Comparison of ENCODE assay signal across 30 mouse cellular contexts in genomic region chr17:57066908-57067307, GRCm38 (mm10). TPM values are rescaled to one million over a fixed set of nuclear protein-coding genes. Genes with fewer than 3 reads are reported as not detected.
DNase-seq lines count a peak whose midpoint lies in the region; ATAC-seq and TF ChIP-seq lines count a peak whose summit lies in the region.
"Had no signal": no experiment of that assay in that cellular context is flagged by ENCODE, and none has a peak within 500 bp of the region (broad histone marks: within the 10 kb centered on the region; RNA-seq: fewer than 3 reads in every experiment).

No protein-coding gene starts in this region.

- DNase-seq in liver: peak; percentile 32
- no peak for DNase-seq in liver, postnatal 0 days
- peak; percentile 27 for DNase-seq in c-Kit-positive CD71-positive TER-119-positive erythroid progenitor cells, embryonic 14.5 days (ENCODE audit: low spot score)
- DNase-seq in left cerebral cortex, adult 8-10 months (ENCODE audit: low spot score in 2 of 2): no peak
- DNase-seq in heart, postnatal 10 days: no peak
- no peak for DNase-seq in kidney, postnatal 4 days
- DNase-seq: adrenal gland, adult 2 months; adrenal gland, postnatal 10 days; adrenal gland, postnatal 25 days; B cell, adult 2 months; cerebellum, adult 11 months; cerebellum, adult 18-20 months; cerebellum, adult 8-10 months; cerebellum, adult 9-11 months; cerebellum, postnatal 14 days; cerebellum, postnatal 36 days; forebrain, postnatal 0 days had no signal

- TF ChIP-seq EP300 in liver, postnatal 0 days (IDR thresholded peaks at IDR 0.05; ENCODE audit: low read depth): no peak

- no peak overlapping the region for H3K27ac ChIP-seq in liver, postnatal 0 days (ENCODE audit: low read depth)
- H3K27ac ChIP-seq in liver, embryonic 12.5 days: no peak overlapping the region
- H3K27ac ChIP-seq: embryonic facial prominence, embryonic 10.5 days; embryonic facial prominence, embryonic 12.5 days; forebrain, embryonic 13.5 days; forebrain, embryonic 15.5 days had no signal

- 0 out of 2 replicates have a peak, but pooled peaks cover 7% of the 10 kb centered on the region for H3K36me3 ChIP-seq in liver, postnatal 0 days (replicated peaks; ENCODE audit: insufficient read depth, low read length)
- H3K36me3 ChIP-seq in liver, embryonic 12.5 days: no peaks in the 10 kb centered on the region
- H3K36me3 ChIP-seq: embryonic facial prominence, embryonic 10.5 days; embryonic facial prominence, embryonic 12.5 days; forebrain, embryonic 15.5 days had no signal

- intact Hi-C loops in heart, postnatal 10 days (cut with DNase I): no loop called here

- peaks cover 12% of the 10 kb centered on the region for H3K27me3 ChIP-seq in liver, postnatal 0 days (ENCODE audit: insufficient read depth, low read length)
- peaks cover 67% of the 10 kb centered on the region for H3K27me3 ChIP-seq in liver, embryonic 12.5 days (replicated peaks)
- H3K27me3 ChIP-seq: CH12.LX had no signal

- ATAC-seq in liver, postnatal 0 days: no peak
- ATAC-seq in liver, embryonic 12.5 days: no peak
- ATAC-seq in megakaryocyte-erythroid progenitor cell, adult 5-6 weeks (replicated peaks; ENCODE audit: low FRiP score, low TSS enrichment, poor library complexity, severe bottlenecking): peak; percentile 60
- ATAC-seq: CD4-positive, CD25-positive, alpha-beta regulatory T cell, adult 4 months; forebrain, embryonic 13.5 days; forebrain, embryonic 15.5 days; forebrain, postnatal 0 days had no signal

- no peak overlapping the region for H3K4me3 ChIP-seq in liver, postnatal 0 days (ENCODE audit: low read depth, low read length)
- H3K4me3 ChIP-seq in liver, embryonic 12.5 days: no peak overlapping the region
- H3K4me3 ChIP-seq: embryonic facial prominence, embryonic 10.5 days; embryonic facial prominence, embryonic 12.5 days; forebrain, embryonic 13.5 days; forebrain, embryonic 15.5 days had no signal

- peaks cover 2% of the 10 kb centered on the region; the same call in 1 of the 2 replicates for H3K4me1 ChIP-seq in liver, postnatal 0 days (ENCODE audit: insufficient read depth)
- H3K4me1 ChIP-seq in liver, embryonic 12.5 days: peaks cover 28% of the 10 kb centered on the region
- H3K4me1 ChIP-seq: embryonic facial prominence, embryonic 12.5 days had no signal

- no peak overlapping the region for H3K9ac ChIP-seq in liver, postnatal 0 days (replicated peaks)
- no peak overlapping the region for H3K9ac ChIP-seq in liver, embryonic 12.5 days
- H3K9ac ChIP-seq: embryonic facial prominence, embryonic 12.5 days; forebrain, embryonic 13.5 days; forebrain, embryonic 15.5 days; forebrain, postnatal 0 days had no signal

- no peak for TF ChIP-seq CTCF in liver, postnatal 0 days (IDR thresholded peaks at IDR 0.05; ENCODE audit: low read depth)

- no peaks in the 10 kb centered on the region for H3K9me3 ChIP-seq in liver, postnatal 0 days (ENCODE audit: low read length)
- H3K9me3 ChIP-seq in liver, embryonic 12.5 days (replicated peaks): no peaks in the 10 kb centered on the region
- H3K9me3 ChIP-seq: embryonic facial prominence, embryonic 10.5 days; embryonic facial prominence, embryonic 12.5 days; forebrain, embryonic 13.5 days; forebrain, embryonic 15.5 days; G1E had no signal

- 52% methylated on average over 5 of the region's 5 CpGs for WGBS in liver, postnatal 0 days (ENCODE audit: insufficient replicate concordance)
- WGBS in liver, embryonic 12.5 days (ENCODE audit: insufficient replicate concordance): 18% methylated on average over 5 of the region's 5 CpGs

- H3K4me2 ChIP-seq in liver, postnatal 0 days (ENCODE audit: low read depth, low read length): no peak overlapping the region
- peak overlapping the region; percentile 18; the same call in 1 of the 2 replicates for H3K4me2 ChIP-seq in liver, embryonic 12.5 days
- H3K4me2 ChIP-seq: embryonic facial prominence, embryonic 12.5 days; forebrain, embryonic 13.5 days; forebrain, embryonic 15.5 days had no signal

RNA-seq across cellular contexts. Expression of gene Slc25a23, which starts 7.2 kb away (rescaled TPM):
- 12.7 and 12.8 TPM in 2 replicates for polyA plus RNA-seq in liver, postnatal 0 days (2015; fragmentation: Nextera tagmentation; extraction: Ambion mirVana)
- polyA plus RNA-seq in liver, embryonic 12.5 days (2016; fragmentation: Nextera tagmentation; extraction: Ambion mirVana): 3.2 and 3.5 TPM in 2 replicates
- 17.9 and 21.2 TPM in 2 replicates for total RNA-seq in megakaryocyte-erythroid progenitor cell, adult 5-6 weeks (2014; fragmentation: Nextera tagmentation)
- total RNA-seq in megakaryocyte-erythroid progenitor cell, adult 5-6 weeks (2017): 3.0 and 6.2 TPM in 2 replicates
- 100 to 1,000 TPM; 313 to 347 (median 323) TPM for total RNA-seq in left cerebral cortex, adult 8-10 months (2022)
- total RNA-seq in heart, postnatal 10 days (2021): 10 to 100 TPM; 75.0 to 86.6 TPM

RNA-seq across cellular contexts. Expression of gene Crb3, which starts 8.0 kb away (rescaled TPM):
- 33.0 and 39.9 TPM in 2 replicates for polyA plus RNA-seq in liver, postnatal 0 days (2015; fragmentation: Nextera tagmentation; extraction: Ambion mirVana)
- 2.5 and 3.0 TPM in 2 replicates for polyA plus RNA-seq in liver, embryonic 12.5 days (2016; fragmentation: Nextera tagmentation; extraction: Ambion mirVana)
- total RNA-seq in megakaryocyte-erythroid progenitor cell, adult 5-6 weeks (2014; fragmentation: Nextera tagmentation): not detected in 2 replicates
- not detected in 2 replicates for total RNA-seq in megakaryocyte-erythroid progenitor cell, adult 5-6 weeks (2017)
- 1 to 10 TPM in 3 of 4 experiments, under 1 TPM in 1; 0.51 to 2.6 (median 1.7) TPM for total RNA-seq in left cerebral cortex, adult 8-10 months (2022)
- total RNA-seq in heart, postnatal 10 days (2021): under 1 TPM; 0.35 to 0.57 TPM

RNA-seq across cellular contexts. Expression of gene Dennd1c, which starts 11.4 kb away (rescaled TPM):
- polyA plus RNA-seq in liver, postnatal 0 days (2015; fragmentation: Nextera tagmentation; extraction: Ambion mirVana): 3.5 and 4.9 TPM in 2 replicates
- 1.8 and 2.2 TPM in 2 replicates for polyA plus RNA-seq in liver, embryonic 12.5 days (2016; fragmentation: Nextera tagmentation; extraction: Ambion mirVana)
- total RNA-seq in megakaryocyte-erythroid progenitor cell, adult 5-6 weeks (2014; fragmentation: Nextera tagmentation): 20.4 and 33.4 TPM in 2 replicates
- total RNA-seq in megakaryocyte-erythroid progenitor cell, adult 5-6 weeks (2017): 0.65 and 1.8 TPM in 2 replicates
- 1 to 10 TPM; 1.1 to 3.9 (median 2.5) TPM for total RNA-seq in left cerebral cortex, adult 8-10 months (2022)
- total RNA-seq in heart, postnatal 10 days (2021): 1 to 10 TPM; 1.3 to 2.3 TPM

RNA-seq across cellular contexts. Expression of gene Tubb4a, which starts 20.7 kb away (rescaled TPM):
- 0.23 and 0.30 TPM in 2 replicates for polyA plus RNA-seq in liver, postnatal 0 days (2015; fragmentation: Nextera tagmentation; extraction: Ambion mirVana)
- 1.1 and 1.4 TPM in 2 replicates for polyA plus RNA-seq in liver, embryonic 12.5 days (2016; fragmentation: Nextera tagmentation; extraction: Ambion mirVana)
- total RNA-seq in megakaryocyte-erythroid progenitor cell, adult 5-6 weeks (2014; fragmentation: Nextera tagmentation): not detected in 2 replicates
- 0.08 TPM in 1 of 2 replicates, not detected in the other for total RNA-seq in megakaryocyte-erythroid progenitor cell, adult 5-6 weeks (2017)
- 100 to 1,000 TPM; 607 to 698 (median 653) TPM for total RNA-seq in left cerebral cortex, adult 8-10 months (2022)
- total RNA-seq in heart, postnatal 10 days (2021): 1 to 10 TPM; 7.0 to 7.4 TPM
- total RNA-seq: common myeloid progenitor, adult 5-6 weeks had no signal

RNA-seq across cellular contexts. Expression of gene Slc25a41, which starts 25.5 kb away (rescaled TPM):
- not detected in 2 replicates for polyA plus RNA-seq in liver, postnatal 0 days (2015; fragmentation: Nextera tagmentation; extraction: Ambion mirVana)
- not detected in 2 replicates for polyA plus RNA-seq in liver, embryonic 12.5 days (2016; fragmentation: Nextera tagmentation; extraction: Ambion mirVana)
- not detected in 2 replicates for total RNA-seq in megakaryocyte-erythroid progenitor cell, adult 5-6 weeks (2014; fragmentation: Nextera tagmentation)
- total RNA-seq in megakaryocyte-erythroid progenitor cell, adult 5-6 weeks (2017): 0.91 TPM in 1 of 2 replicates, not detected in the other
- total RNA-seq in left cerebral cortex, adult 8-10 months (2022): under 1 TPM in 1 of 4 experiments, not detected in 3; 0.30 TPM
- total RNA-seq in heart, postnatal 10 days (2021): not detected
- total RNA-seq: adrenal gland, adult 2 months; adrenal gland, postnatal 10 days; adrenal gland, postnatal 25 days; adrenal gland, postnatal 4 days; CH12.LX; common myeloid progenitor, adult 5-6 weeks; forebrain, postnatal 0 days; G1E had no signal
- polyA plus RNA-seq: CD4-positive, CD25-positive, alpha-beta regulatory T cell, adult 4 months; embryonic facial prominence, embryonic 14.5 days; forebrain, embryonic 11.5 days; forebrain, embryonic 13.5 days; forebrain, embryonic 15.5 days; forebrain, postnatal 0 days; G1E had no signal

Comparison
In these comparisons a context has a peak if more than half of its experiments do, and no peak if none do; other contexts are left out.
1. DNase-seq: peak in liver (single experiment) and c-Kit-positive CD71-positive TER-119-positive erythroid progenitor cells, embryonic 14.5 days (single experiment); none in liver, postnatal 0 days (single experiment), left cerebral cortex, adult 8-10 months (0 of 2), heart, postnatal 10 days (0 of 2) and kidney, postnatal 4 days (0 of 2).